Mouse (Mus musculus): ENCODE measurements around the gene Zfp91. TPM values are rescaled to one million over a fixed set of nuclear protein-coding genes. Genes with fewer than 3 reads are reported as not detected.

The Zfp91 gene
- total RNA-seq (2018; cell fraction: chromatin; rRNA removed), result 100 to 1,000 TPM in 3 of 26 experiments, 10 to 100 TPM in 23; 36.6 to 109 (median 66.1) TPM
- total RNA-seq (2018; cell fraction: cytosol; rRNA removed), result 10 to 100 TPM; 43.8 to 80.1 (median 68.6) TPM
- total RNA-seq (2018; cell fraction: nucleus; rRNA removed), result 100 to 1,000 TPM in 3 of 26 experiments, 10 to 100 TPM in 23; 39.4 to 128 (median 62.4) TPM
- polyA plus RNA-seq (2018), result 50.8 to 76.2 TPM (median 59.4 TPM) in 3 replicates

DNA sequence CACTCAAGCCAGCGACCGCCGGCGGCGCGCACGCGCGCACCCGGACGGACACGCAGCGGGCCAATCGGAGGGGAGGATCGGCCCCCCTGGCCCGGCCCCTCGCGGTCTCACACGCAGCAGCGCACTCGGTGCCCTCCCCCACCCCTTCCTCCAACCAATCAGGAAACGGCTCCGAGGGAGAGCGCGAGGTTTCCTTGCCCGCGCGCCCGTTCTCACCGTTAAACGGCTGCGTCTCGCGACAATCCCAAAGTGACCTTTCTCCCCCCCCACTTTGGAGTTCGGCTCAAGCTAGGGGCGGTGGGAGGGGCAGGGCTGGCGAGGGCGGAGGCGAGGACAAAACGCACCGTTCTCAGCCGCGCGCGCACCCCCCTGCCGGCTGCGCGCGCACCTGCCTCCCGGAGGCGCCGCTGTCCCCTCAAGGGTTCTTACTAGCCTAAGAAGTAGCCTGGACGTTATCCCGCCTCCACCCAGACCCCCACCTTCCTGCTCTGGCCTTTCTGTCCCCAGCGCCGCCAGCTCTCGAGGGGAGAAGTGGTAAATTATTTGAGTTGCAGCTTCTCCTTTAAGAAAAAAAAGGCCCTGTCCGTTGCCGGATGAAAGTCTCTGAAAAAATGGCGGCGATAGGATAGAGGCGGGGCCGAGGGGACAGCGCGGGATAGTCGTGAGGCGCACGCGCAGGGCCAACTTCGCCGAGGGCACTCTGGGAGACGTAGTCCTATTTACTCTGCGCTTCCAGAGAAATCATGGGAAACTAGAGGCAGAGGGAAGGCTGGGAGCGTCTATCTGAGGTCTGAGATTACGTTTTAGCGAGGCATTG is at the start of gene Zfp91, which contains the start of gene Lpxn:
Gene Zfp91, minus strand, starts transcription at position 616 of the 817 bp plus-strand sequence.
Gene Lpxn, plus strand, starts transcription at position 683 of the 817 bp plus-strand sequence.
- Histone ChIP-seq H3K4me3 (ENCODE audit: inconsistent target) (peak within 1 kb of the TSS; percentile 67), H3K27ac (peak within 1 kb of the TSS; percentile 98), H3K36me3 (ENCODE audit: inconsistent target) (no peaks in the 10 kb centered on the region), H3K79me2 (ENCODE audit: inconsistent target) (peaks cover 70% of the 10 kb centered on the region)
- under 1% methylated on average over 54 of the region's 76 CpGs for WGBS (ENCODE audit: missing documents)

GRCm38 (mm10) chr19:12838507-12838906 is 42.6 kb upstream of the Zfp91 start:
- no peak overlapping the region for H3K27ac ChIP-seq
- WGBS (ENCODE audit: missing documents), result 92% methylated on average over 1 of the region's 1 CpGs
- H3K4me3 ChIP-seq (ENCODE audit: inconsistent target), result no peak overlapping the region
- H3K36me3 ChIP-seq (ENCODE audit: inconsistent target), result peaks cover 14% of the 10 kb centered on the region
- H3K79me2 ChIP-seq (ENCODE audit: inconsistent target), result no peaks in the 10 kb centered on the region

DNA sequence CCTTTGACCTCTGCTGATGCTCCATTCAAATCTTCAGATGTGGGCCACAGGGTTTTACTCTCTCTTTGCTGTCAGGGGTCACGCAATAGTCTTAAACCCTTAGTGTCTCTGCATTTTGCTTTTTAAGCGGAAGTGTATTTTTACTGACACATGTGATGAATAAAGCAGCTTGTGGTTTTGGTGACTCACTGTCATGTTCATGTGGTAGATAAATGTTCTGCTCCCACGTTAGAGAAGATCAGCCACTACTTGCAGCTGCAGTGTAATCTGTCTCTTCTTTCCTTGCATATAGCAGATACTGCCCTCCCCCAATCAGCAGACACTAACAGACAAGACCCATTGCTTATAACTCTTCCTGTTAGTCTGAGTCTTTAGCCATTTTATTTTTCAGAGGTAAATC is 37.7 kb upstream of the Zfp91 start:
- Histone ChIP-seq H3K4me3 (ENCODE audit: inconsistent target) (no peak overlapping the region), H3K36me3 (ENCODE audit: inconsistent target) (peaks cover 38% of the 10 kb centered on the region), H3K79me2 (ENCODE audit: inconsistent target) (peaks cover 27% of the 10 kb centered on the region), H3K27ac (peak overlapping the region; percentile 98)
- 13% methylated on average over 3 of the region's 3 CpGs for WGBS (ENCODE audit: missing documents)

- peaks cover 45% of the 10 kb centered on the region for H3K36me3 ChIP-seq (ENCODE audit: inconsistent target)
- no peak overlapping the region for H3K4me3 ChIP-seq (ENCODE audit: inconsistent target)
- 90% methylated on average over 1 of the region's 1 CpGs for WGBS (ENCODE audit: missing documents)
- peak overlapping the region; percentile 98 for H3K27ac ChIP-seq
- peaks cover 37% of the 10 kb centered on the region for H3K79me2 ChIP-seq (ENCODE audit: inconsistent target)
These were observed 35.6 kb upstream of the Zfp91 start for GRCm38 (mm10) chr19:12831559-12831958.

DNA sequence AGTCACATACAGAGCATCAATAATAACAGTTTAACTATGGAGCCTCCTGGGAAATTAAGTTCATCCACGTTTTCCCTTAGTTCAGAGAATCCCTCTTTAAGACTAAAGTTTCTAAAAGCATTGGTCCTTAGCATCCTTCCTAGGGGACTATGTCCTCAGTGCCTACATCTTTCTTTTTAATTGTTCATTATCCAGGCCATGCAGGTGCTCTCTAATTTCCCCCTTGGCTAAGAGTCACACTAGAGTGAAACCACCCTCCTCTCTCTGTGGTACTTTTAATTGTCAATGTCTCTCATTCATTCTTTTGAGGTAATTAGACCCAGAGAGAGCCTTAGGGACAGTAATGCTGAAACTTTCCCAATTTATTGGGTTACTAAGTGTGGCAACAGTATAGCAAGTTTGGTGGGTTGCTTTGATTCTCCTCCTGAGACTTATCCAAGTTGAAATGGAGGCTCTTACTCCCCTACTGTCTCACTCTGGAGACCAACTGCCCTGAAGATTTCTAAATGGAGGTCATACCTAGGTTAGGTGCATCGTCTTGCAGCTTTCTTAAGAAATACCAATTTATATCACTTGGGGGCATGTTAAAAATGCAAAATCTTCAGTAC is 35.0 kb upstream of the Zfp91 start:
- peaks cover 46% of the 10 kb centered on the region for H3K36me3 ChIP-seq (ENCODE audit: inconsistent target)
- 95% methylated on average over 2 of the region's 2 CpGs for WGBS (ENCODE audit: missing documents)
- peak overlapping the region; percentile 98 for H3K27ac ChIP-seq
- H3K4me3 ChIP-seq (ENCODE audit: inconsistent target), result no peak overlapping the region
- peaks cover 40% of the 10 kb centered on the region for H3K79me2 ChIP-seq (ENCODE audit: inconsistent target)

DNA sequence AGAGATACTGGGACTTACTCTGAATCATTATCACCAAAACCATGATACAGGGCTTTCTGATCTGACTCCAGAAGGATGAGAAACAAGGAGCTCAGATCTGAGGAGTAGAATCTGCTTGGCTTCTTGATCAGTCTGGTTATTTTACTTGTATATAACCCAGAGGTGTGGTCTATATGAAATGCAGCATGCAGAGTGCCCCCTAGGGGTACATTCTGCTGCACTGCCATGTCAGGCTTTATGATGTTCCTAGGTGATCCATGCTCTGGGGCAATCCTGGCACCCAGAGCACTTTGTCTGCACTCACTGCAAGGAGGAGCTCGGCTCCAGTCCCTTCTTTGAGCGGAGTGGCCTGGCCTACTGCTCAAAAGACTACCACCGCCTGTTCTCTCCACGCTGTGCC is 28.6 kb upstream of the Zfp91 start:
- peaks cover 44% of the 10 kb centered on the region for H3K36me3 ChIP-seq (ENCODE audit: inconsistent target)
- WGBS (ENCODE audit: missing documents), result 90% methylated on average over 4 of the region's 4 CpGs
- H3K79me2 ChIP-seq (ENCODE audit: inconsistent target), result peaks cover 74% of the 10 kb centered on the region
- H3K4me3 ChIP-seq (ENCODE audit: inconsistent target), result no peak overlapping the region
- H3K27ac ChIP-seq, result no peak overlapping the region

GRCm38 (mm10) chr19:12820383-12820782 is 24.5 kb upstream of the Zfp91 start:
- Histone ChIP-seq H3K79me2 (ENCODE audit: inconsistent target) (peaks cover 82% of the 10 kb centered on the region), H3K4me3 (ENCODE audit: inconsistent target) (no peak overlapping the region), H3K36me3 (ENCODE audit: inconsistent target) (peaks cover 28% of the 10 kb centered on the region), H3K27ac (peak overlapping the region; percentile 54)
- 25% methylated on average over 4 of the region's 4 CpGs for WGBS (ENCODE audit: missing documents)

GRCm38 (mm10) chr19:12818507-12818906 is 22.6 kb upstream of the Zfp91 start:
- WGBS (ENCODE audit: missing documents), result 8% methylated on average over 1 of the region's 1 CpGs

DNA sequence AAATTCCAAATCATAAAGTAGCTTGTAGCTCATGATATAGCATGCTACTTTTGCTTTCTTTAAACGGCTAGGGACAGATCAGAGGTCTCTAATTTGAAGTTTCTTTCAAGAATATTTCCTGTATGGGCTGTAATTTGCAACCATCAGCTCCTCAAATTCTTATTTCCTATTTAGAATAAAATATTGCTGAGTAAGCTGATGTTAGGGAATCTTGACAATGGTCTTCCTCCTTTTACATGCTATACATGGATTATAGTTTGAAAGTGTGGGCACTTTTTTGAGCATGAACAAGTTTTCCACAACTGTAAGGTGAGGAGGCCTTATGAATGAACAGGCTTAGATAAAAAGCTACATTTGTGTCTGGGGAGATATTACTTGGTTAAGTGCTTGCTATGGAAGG is 18.0 kb upstream of the Zfp91 start:
- WGBS (ENCODE audit: missing documents), result 67% methylated on average over 1 of the region's 1 CpGs
- H3K79me2 ChIP-seq (ENCODE audit: inconsistent target), result peaks cover 93% of the 10 kb centered on the region
- H3K27ac ChIP-seq, result no peak overlapping the region
- peaks cover 28% of the 10 kb centered on the region for H3K36me3 ChIP-seq (ENCODE audit: inconsistent target)
- no peak overlapping the region for H3K4me3 ChIP-seq (ENCODE audit: inconsistent target)

More at GRCm38 (mm10) chr19:12818507-12818906, 22.6 kb upstream of the Zfp91 start:
- H3K27ac ChIP-seq, result peak overlapping the region; percentile 54
- peaks cover 10% of the 10 kb centered on the region for H3K36me3 ChIP-seq (ENCODE audit: inconsistent target)
- peaks cover 82% of the 10 kb centered on the region for H3K79me2 ChIP-seq (ENCODE audit: inconsistent target)
- H3K4me3 ChIP-seq (ENCODE audit: inconsistent target), result no peak overlapping the region

GRCm38 (mm10) chr19:12812644-12813364 is 16.9 kb upstream of the Zfp91 start:
- peaks cover 100% of the 10 kb centered on the region for H3K79me2 ChIP-seq (ENCODE audit: inconsistent target)
- H3K27ac ChIP-seq, result no peak overlapping the region
- H3K4me3 ChIP-seq (ENCODE audit: inconsistent target), result no peak overlapping the region
- peaks cover 34% of the 10 kb centered on the region for H3K36me3 ChIP-seq (ENCODE audit: inconsistent target)
- 86% methylated on average over 1 of the region's 1 CpGs for WGBS (ENCODE audit: missing documents)

DNA sequence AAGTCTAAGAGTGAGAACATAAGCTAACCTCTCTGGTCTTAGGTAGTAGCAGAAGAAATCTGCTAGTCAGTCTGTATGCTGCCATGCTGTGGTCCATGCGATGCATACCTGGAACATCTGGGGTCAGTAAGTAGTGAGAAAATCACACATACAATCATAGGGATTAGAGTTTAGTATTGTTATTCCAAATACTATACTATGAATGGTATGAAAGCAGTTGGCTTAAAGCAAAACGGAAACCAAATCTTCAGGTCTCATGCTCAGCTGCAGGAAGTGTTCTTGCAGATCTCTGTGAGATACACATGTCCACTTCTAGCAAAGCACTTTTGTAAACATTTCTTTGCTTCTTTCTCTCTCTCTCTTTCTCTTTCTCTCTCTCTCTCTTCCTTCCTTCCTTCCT is 10.3 kb upstream of the Zfp91 start:
- 47% methylated on average over 2 of the region's 2 CpGs for WGBS (ENCODE audit: missing documents)
- peaks cover 100% of the 10 kb centered on the region for H3K79me2 ChIP-seq (ENCODE audit: inconsistent target)
- H3K4me3 ChIP-seq (ENCODE audit: inconsistent target), result no peak overlapping the region
- peaks cover 34% of the 10 kb centered on the region for H3K36me3 ChIP-seq (ENCODE audit: inconsistent target)
- H3K27ac ChIP-seq, result 0 out of 2 replicates have a peak overlapping the region, but pooled peaks have one; percentile 7

DNA sequence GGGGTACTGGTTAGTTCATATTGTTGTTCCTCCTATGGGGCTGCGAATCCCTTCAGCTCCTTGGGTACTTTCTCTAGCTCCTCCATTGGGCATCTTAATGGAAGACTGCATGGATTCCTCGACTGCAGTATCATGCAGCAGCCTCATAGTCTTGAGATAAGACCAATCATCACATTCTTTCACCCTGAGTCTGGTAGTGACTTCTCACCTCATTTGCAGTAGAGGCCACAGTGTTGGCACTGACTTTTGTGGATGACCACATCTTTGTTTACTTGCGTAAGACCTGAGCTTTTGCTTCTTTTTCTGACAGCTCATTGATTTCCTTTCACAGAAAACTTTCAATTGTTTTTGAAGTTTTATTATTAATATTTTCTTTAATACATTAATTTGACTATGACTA is 9.8 kb upstream of the Zfp91 start:
- H3K4me3 ChIP-seq (ENCODE audit: inconsistent target), result no peak overlapping the region
- peaks cover 100% of the 10 kb centered on the region for H3K79me2 ChIP-seq (ENCODE audit: inconsistent target)
- peaks cover 33% of the 10 kb centered on the region for H3K36me3 ChIP-seq (ENCODE audit: inconsistent target)
- H3K27ac ChIP-seq, result 0 out of 2 replicates have a peak overlapping the region, but pooled peaks have one; percentile 7
- 87% methylated on average over 3 of the region's 3 CpGs for WGBS (ENCODE audit: missing documents)

DNA sequence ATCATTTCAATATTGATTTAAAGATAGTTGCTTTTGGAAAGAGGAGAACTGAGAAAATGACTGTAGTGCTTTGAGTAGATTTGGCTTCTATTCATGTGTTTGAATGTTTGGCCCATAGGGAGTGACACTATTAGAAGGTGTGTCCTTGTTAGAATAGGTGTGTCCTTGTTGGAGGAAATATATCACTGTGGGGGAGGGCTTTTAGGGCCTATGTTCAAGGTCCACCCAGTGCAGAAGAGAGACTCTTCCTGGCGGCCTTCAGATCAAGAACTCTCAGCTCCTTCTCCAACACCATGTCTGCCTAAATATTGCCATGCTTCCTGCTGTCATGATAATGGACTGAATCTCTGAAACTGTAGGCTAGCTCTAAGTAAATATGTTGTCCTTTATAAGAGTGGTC is 8.3 kb upstream of the Zfp91 start:
- 100% methylated on average over 1 of the region's 1 CpGs for WGBS (ENCODE audit: missing documents)
- Histone ChIP-seq H3K36me3 (ENCODE audit: inconsistent target) (peaks cover 21% of the 10 kb centered on the region), H3K79me2 (ENCODE audit: inconsistent target) (peaks cover 100% of the 10 kb centered on the region), H3K4me3 (ENCODE audit: inconsistent target) (no peak overlapping the region), H3K27ac (no peak overlapping the region)

DNA sequence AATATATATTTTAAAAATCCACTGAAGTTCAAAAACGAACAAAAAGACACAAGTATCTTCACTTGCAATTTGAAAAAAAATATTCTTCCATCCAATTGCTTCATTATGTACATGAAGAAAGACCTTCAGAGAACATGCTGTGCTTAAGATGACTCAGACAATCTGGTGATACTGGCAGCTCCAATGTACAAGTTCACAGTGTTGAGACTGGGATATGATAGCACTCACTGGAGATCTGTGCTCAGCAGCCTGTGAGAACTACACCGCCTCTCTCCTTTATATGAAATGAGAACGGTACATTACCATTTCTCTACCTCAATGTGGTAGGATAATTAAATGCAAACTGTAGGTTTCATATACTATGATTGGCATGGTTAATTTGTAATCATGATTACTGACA is 6.9 kb upstream of the Zfp91 start:
- Histone ChIP-seq H3K79me2 (ENCODE audit: inconsistent target) (peaks cover 99% of the 10 kb centered on the region), H3K36me3 (ENCODE audit: inconsistent target) (peaks cover 11% of the 10 kb centered on the region), H3K4me3 (ENCODE audit: inconsistent target) (no peak overlapping the region), H3K27ac (peak overlapping the region; percentile 98)
- WGBS (ENCODE audit: missing documents), result 86% methylated on average over 3 of the region's 3 CpGs

Data from macrophage (primary cell).